ENCODE assay signal across 12 mouse cellular contexts in genomic region chr2:103379502-103380160, GRCm38 (mm10). TPM values are rescaled to one million over a fixed set of nuclear protein-coding genes. Genes with fewer than 3 reads are reported as not detected.
A peak's percentile ranks its signal among the peaks of the same experiment; 100 is the strongest.
DNase-seq lines count a peak whose midpoint lies in the region; ATAC-seq and TF ChIP-seq lines count a peak whose summit lies in the region.
"Had no signal": no experiment of that assay in that cellular context is flagged by ENCODE, and none has a peak within 500 bp of the region (broad histone marks: within the 10 kb centered on the region; RNA-seq: fewer than 3 reads in every experiment).

No protein-coding gene starts in this region.

- TF ChIP-seq POLR2A in kidney, adult 2 months (IDR thresholded peaks at IDR 0.05; ENCODE audit: low read depth, low read length), result no peak

- 66% methylated on average over 9 of the region's 9 CpGs for WGBS in kidney, adult 2 months
- WGBS in kidney, embryonic 15.5 days, result 74% methylated on average over 9 of the region's 9 CpGs
- 37% methylated on average over 9 of the region's 9 CpGs for WGBS in heart, embryonic 11.5 days (ENCODE audit: insufficient replicate concordance)

- no peak overlapping the region for H3K4me2 ChIP-seq in kidney, embryonic 15.5 days
- H3K4me2 ChIP-seq in heart, embryonic 11.5 days, result no peak overlapping the region
- H3K4me2 ChIP-seq: embryonic facial prominence, embryonic 15.5 days had no signal

- no peak for ATAC-seq in kidney, embryonic 15.5 days (replicated peaks; ENCODE audit: low FRiP score)
- ATAC-seq in heart, embryonic 11.5 days (replicated peaks; ENCODE audit: insufficient number of reproducible peaks, low FRiP score, low TSS enrichment), result no peak
- ATAC-seq: inflammation-experienced regulatory T-cells, adult 6 months had no signal

- H3K9ac ChIP-seq in kidney, embryonic 15.5 days, result no peak overlapping the region
- no peak overlapping the region for H3K9ac ChIP-seq in heart, embryonic 11.5 days (ENCODE audit: low read depth, low read length)
- H3K9ac ChIP-seq: embryonic facial prominence, embryonic 15.5 days had no signal

- no peaks in the 10 kb centered on the region; the same call in 1 of the 2 replicates for H3K4me1 ChIP-seq in kidney, adult 2 months (ENCODE audit: control insufficient read depth, insufficient read depth, low read length)
- H3K4me1 ChIP-seq in kidney, embryonic 15.5 days, result no peaks in the 10 kb centered on the region
- peaks cover 11% of the 10 kb centered on the region for H3K4me1 ChIP-seq in heart, embryonic 11.5 days (ENCODE audit: control insufficient read depth, insufficient read depth, low read length)
- H3K4me1 ChIP-seq: embryonic facial prominence, embryonic 15.5 days had no signal

- TF ChIP-seq CTCF in kidney, adult 2 months (conservative IDR thresholded peaks at IDR 0.05; ENCODE audit: insufficient read depth, insufficient read length, low read depth, low read length), result no peak

- H3K36me3 ChIP-seq in kidney, adult 2 months (ENCODE audit: control insufficient read depth, insufficient read depth, low read length), result no peaks in the 10 kb centered on the region
- no peaks in the 10 kb centered on the region for H3K36me3 ChIP-seq in kidney, embryonic 15.5 days
- H3K36me3 ChIP-seq in heart, embryonic 11.5 days (ENCODE audit: control insufficient read depth, insufficient read depth, low read length), result no peaks in the 10 kb centered on the region
- H3K36me3 ChIP-seq: embryonic facial prominence, embryonic 15.5 days had no signal

- DNase-seq in kidney, adult 2 months, result peak; percentile 41
- DNase-seq in kidney, adult 9 months, result peak; percentile 28
- DNase-seq in lung, postnatal 4 days, result peak; percentile 48 to 50
- no peak for DNase-seq in ovary, adult 18-20 months (ENCODE audit: low spot score)
- no peak for DNase-seq in spleen, postnatal 4 days (ENCODE audit: low spot score in 2 of 2)
- DNase-seq: adrenal gland, postnatal 25 days; cerebellum, adult 2 months; retina, postnatal 1 day had no signal

- H3K9me3 ChIP-seq in kidney, embryonic 15.5 days (replicated peaks), result no peaks in the 10 kb centered on the region
- H3K9me3 ChIP-seq in heart, embryonic 11.5 days (replicated peaks; ENCODE audit: control insufficient read depth, low read length), result no peaks in the 10 kb centered on the region
- H3K9me3 ChIP-seq: embryonic facial prominence, embryonic 15.5 days had no signal

- H3K27me3 ChIP-seq in kidney, adult 2 months (replicated peaks; ENCODE audit: control insufficient read depth, insufficient read depth, low read length), result no peaks in the 10 kb centered on the region
- H3K27me3 ChIP-seq in kidney, embryonic 15.5 days, result no peaks in the 10 kb centered on the region
- H3K27me3 ChIP-seq in heart, embryonic 11.5 days (ENCODE audit: control insufficient read depth, insufficient read depth, low read length), result no peaks in the 10 kb centered on the region; the same call in 1 of the 2 replicates
- H3K27me3 ChIP-seq: embryonic facial prominence, embryonic 15.5 days had no signal

- H3K27ac ChIP-seq in kidney, adult 2 months (ENCODE audit: insufficient read depth, low read depth, low read length), result peak overlapping the region; percentile 12; the same call in 1 of the 2 replicates
- no peak overlapping the region for H3K27ac ChIP-seq in kidney, embryonic 15.5 days
- H3K27ac ChIP-seq in heart, embryonic 11.5 days (ENCODE audit: low read depth, low read length), result 0 out of 2 replicates have a peak overlapping the region, but pooled peaks have one; percentile 22
- H3K27ac ChIP-seq: embryonic facial prominence, embryonic 15.5 days had no signal

- no peak overlapping the region for H3K4me3 ChIP-seq in kidney, adult 2 months (ENCODE audit: insufficient read depth, low read depth, low read length)
- no peak overlapping the region for H3K4me3 ChIP-seq in kidney, embryonic 15.5 days (replicated peaks)
- no peak overlapping the region for H3K4me3 ChIP-seq in heart, embryonic 11.5 days (ENCODE audit: low read depth, low read length)
- H3K4me3 ChIP-seq: embryonic facial prominence, embryonic 15.5 days had no signal

RNA-seq across cellular contexts. Expression of gene Elf5, which starts 31.9 kb away (rescaled TPM):
- 7.8 and 10.5 TPM in 2 replicates for polyA plus RNA-seq in kidney, adult 2 months (2012; rRNA removed)
- 1.5 and 2.8 TPM in 2 replicates for polyA plus RNA-seq in kidney, embryonic 15.5 days (2015; fragmentation: Nextera tagmentation; extraction: Ambion mirVana)
- not detected in 2 replicates for polyA plus RNA-seq in heart, embryonic 11.5 days (2014; fragmentation: Nextera tagmentation; extraction: Ambion mirVana)
- polyA plus RNA-seq: inflammation-experienced regulatory T-cells, adult 6 months had no signal

Comparison
In these comparisons a context has a peak if more than half of its experiments do, and no peak if none do; other contexts are left out.
1. DNase-seq: peak in kidney, adult 2 months (single experiment), kidney, adult 9 months (single experiment) and lung, postnatal 4 days (2 of 2); none in ovary, adult 18-20 months (single experiment) and spleen, postnatal 4 days (0 of 2).